Mouse (Mus musculus): Measurements from ENCODE around the gene Erf. TPM values are rescaled to one million over a fixed set of nuclear protein-coding genes. Genes with fewer than 3 reads are reported as not detected.
A peak's percentile ranks its signal among the peaks of the same experiment; 100 is the strongest.

Erf gene
- 10 to 100 TPM; 68.6 to 70.7 TPM for total RNA-seq (2021)
- long read RNA-seq, experiment 1, partial matches to known transcripts = 0 of 8 reads
- long read RNA-seq, experiment 1, other reads (novel, unspliced or antisense) = 8 of 8 reads
- long read RNA-seq, experiment 2, partial matches to known transcripts = 0 of 7 reads
- long read RNA-seq, experiment 2, other reads (novel, unspliced or antisense) = 7 of 7 reads

- peak; percentile 96 to 97 for DNase-seq (ENCODE audit: low spot score in 2 of 2)
- intact Hi-C loops (cut with DNase I) = no loop called here
Observed at GRCm38 (mm10) chr7:25250141-25250972, at the start of gene Erf. Erf (minus strand) TSS chr7:25250761.

DNA sequence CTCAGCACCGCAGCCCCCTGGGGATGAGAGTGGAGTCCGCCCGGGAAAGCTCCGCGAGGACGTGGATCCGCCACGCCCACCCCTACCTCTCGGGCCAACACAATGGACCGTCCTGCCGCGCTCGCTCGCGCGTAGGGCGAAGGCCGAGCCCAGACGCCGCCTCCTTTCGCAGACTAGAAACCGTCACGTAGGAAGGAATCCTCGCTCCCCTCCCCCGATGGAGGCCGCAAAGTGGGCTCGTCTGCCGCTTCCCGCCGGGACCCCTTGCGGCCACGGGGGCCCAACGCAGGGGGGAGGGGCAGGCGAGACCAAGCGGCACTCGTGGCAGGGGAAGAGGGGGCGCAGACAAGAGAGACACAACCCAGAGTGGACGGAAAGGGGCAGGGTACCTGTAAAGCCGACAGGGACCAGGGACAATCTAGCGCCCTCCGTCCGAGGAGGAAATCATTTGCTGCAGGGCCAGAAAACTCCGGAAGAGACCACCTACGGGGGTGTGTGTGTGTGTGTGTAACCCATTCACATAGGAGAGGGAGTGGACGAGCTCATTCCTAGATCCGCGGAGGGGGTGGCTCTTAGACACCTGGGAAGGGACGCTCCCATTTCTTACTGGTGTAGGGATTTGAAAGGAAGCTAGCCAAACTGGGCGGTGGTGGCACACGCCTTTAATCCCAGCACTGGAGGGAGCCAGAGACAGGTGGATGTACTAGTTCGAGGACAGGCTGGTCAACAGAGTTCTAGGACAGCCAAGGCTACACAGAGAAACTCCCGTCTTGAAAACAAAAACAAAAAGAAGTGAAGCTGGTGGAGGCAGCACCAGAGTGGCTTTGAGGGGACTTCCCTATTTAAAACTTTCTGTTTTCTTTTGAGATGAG is 47.1 kb upstream of the Erf start, which contains the start of gene Pafah1b3:
Gene Pafah1b3 (minus strand): TSS at position 533 of the 872 bp plus-strand sequence.
- intact Hi-C loops (cut with DNase I) = no loop called here

DNA sequence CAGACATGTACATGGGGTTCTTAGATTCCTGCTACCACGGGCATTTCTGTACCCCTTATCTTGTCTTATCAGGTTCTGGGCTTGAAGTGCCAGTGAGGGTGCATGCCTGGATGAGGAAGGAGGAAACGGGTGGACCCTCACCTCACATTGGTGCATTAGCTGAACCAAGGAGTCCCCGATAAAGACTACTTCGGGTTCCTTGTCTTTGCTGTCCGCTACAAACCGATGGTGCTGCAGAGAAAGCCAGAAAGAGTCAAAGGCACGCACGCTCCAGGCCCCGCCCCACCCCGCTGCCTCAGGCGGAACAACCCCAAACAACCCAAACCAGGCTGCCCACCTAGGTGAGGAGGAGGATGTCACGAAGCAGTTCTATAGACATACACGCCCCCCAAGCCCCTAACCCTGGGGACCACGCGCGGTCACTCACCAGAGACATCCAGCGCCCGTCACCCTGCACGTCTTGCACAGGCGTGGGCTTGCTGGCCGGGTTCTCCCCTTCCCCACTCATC is 46.4 kb upstream of the Erf start:
- intact Hi-C loops (cut with DNase I) = no loop called here
- DNase-seq (ENCODE audit: low spot score in 2 of 2) = no peak

More for the DNA sequence above, 47.1 kb upstream of the Erf start, which contains the start of gene Pafah1b3:
- DNase-seq (ENCODE audit: low spot score in 2 of 2) = peak; percentile 86 to 94

GRCm38 (mm10) chr7:25294960-25295722 is 44.6 kb upstream of the Erf start:
- DNase-seq (ENCODE audit: low spot score in 2 of 2) = no peak
- intact Hi-C loops (cut with DNase I) = no loop called here

- intact Hi-C loops (cut with DNase I) = no loop called here
- DNase-seq (ENCODE audit: low spot score in 2 of 2) = no peak
Observed at GRCm38 (mm10) chr7:25294495-25294894, 43.9 kb upstream of the Erf start.

DNA sequence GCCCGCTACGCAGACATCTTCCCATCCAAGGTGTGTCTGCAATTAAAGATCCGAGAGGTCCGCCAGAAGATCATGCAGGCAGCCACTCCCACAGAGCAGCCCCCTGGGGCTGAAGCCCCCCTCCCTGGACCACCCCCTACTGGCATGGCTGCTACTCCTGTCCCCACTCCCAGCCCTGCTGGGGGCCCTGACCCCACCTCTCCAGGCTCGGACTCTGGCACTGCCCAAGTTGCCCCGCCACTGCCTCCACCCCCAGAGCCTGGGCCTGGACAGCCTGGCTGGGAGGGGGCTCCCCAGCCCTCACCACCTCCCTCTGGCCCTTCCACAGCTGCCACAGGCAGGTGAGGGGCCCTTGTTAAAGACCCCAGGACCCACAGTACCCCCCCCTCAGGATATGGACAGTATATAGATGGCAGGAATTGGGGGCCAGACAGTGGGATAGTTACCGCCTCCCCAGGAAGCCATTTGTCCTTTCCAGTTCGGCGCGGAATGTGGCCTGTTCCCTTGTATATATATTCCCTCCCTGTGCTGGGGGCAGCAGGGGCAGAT is 42.7 kb upstream of the Erf start:
- DNase-seq (ENCODE audit: low spot score in 2 of 2) = no peak
- intact Hi-C loops (cut with DNase I) = no loop called here

DNA sequence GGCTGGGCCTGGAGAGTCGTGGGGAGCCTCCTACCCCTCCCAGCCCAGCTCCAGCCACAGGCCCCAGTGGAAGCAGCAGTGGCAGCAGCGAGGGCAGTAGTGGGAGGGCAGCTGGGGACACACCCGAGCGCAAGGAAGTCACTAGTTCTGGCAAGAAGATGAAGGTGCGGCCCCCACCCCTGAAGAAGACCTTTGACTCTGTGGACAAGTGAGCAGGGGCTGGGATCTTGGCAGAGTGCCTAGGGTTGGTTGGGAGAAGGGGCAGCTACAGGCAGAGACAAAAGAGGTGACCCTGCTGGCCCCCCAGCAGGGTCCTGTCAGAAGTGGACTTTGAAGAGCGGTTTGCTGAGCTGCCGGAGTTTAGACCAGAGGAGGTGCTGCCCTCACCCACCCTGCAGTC is 41.5 kb upstream of the Erf start:
- DNase-seq (ENCODE audit: low spot score in 2 of 2) = no peak

GRCm38 (mm10) chr7:25290911-25291310 is 40.4 kb upstream of the Erf start:
- intact Hi-C loops (cut with DNase I) = no loop called here
- DNase-seq (ENCODE audit: low spot score in 2 of 2) = no peak

More for the DNA sequence above, 41.5 kb upstream of the Erf start:
- intact Hi-C loops (cut with DNase I) = no loop called here

DNA sequence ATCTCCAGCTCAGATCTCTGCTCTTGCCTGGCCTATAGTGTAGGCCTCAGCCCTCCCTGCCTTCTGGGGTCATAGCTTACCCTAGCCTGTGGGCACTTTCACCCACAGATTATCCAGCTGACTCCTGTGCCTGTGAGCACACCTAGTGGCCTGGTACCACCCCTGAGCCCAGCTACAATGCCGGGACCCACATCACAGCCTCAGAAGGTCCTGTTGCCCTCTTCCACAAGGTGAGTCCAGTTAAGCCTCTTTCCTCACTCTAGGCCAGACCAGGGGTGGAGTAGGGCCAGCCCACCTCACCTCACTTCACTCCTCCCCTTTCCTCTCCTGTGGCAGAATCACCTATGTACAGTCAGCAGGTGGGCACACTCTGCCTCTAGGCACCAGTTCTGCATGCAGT is 39.9 kb upstream of the Erf start:
- intact Hi-C loops (cut with DNase I) = no loop called here
- no peak for DNase-seq (ENCODE audit: low spot score in 2 of 2)

- DNase-seq (ENCODE audit: low spot score in 2 of 2) = no peak
- intact Hi-C loops (cut with DNase I) = no loop called here
Observed at GRCm38 (mm10) chr7:25289925-25290324, 39.4 kb upstream of the Erf start.

DNA sequence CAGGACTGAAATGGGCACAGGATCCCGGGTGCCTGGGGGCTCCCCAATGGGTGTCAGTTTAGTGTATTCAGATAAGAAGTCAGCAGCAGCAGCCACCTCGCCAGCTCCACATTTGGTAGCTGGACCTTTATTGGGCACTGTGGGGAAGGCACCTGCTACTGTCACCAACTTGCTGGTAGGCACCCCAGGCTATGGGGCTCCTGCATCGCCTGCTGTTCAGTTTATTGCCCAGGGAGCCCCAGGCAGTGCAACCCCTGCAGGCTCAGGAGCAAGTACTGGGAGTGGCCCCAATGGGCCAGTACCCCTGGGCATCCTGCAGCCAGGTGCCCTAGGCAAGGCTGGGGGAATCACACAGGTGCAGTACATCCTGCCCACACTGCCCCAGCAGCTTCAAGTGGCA is 38.2 kb upstream of the Erf start:
- no peak for DNase-seq (ENCODE audit: low spot score in 2 of 2)
- intact Hi-C loops (cut with DNase I) = no loop called here

DNA sequence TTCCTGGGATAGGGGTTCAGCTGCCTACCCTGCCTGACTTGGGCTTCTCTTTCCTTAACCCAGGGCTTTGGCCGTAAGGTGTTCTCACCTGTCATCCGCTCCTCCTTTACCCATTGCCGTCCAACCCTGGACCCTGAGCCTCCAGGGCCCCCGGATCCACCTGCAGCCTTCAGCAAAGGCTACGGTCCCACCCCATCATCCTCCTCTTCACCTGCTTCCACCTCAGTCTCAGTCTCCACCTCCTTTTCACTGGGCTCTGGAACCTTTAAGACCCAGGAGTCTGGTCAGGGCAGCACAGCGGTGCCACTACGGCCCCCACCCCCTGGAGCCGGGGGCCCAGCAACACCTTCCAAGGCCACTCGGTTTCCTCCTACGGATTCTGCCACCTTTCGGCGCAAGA is 37.5 kb upstream of the Erf start:
- DNase-seq (ENCODE audit: low spot score in 2 of 2) = no peak

GRCm38 (mm10) chr7:25286989-25287388 is 36.4 kb upstream of the Erf start:
- DNase-seq (ENCODE audit: low spot score in 2 of 2) = no peak
- intact Hi-C loops (cut with DNase I) = no loop called here

More for the DNA sequence above, 37.5 kb upstream of the Erf start:
- intact Hi-C loops (cut with DNase I) = no loop called here

DNA sequence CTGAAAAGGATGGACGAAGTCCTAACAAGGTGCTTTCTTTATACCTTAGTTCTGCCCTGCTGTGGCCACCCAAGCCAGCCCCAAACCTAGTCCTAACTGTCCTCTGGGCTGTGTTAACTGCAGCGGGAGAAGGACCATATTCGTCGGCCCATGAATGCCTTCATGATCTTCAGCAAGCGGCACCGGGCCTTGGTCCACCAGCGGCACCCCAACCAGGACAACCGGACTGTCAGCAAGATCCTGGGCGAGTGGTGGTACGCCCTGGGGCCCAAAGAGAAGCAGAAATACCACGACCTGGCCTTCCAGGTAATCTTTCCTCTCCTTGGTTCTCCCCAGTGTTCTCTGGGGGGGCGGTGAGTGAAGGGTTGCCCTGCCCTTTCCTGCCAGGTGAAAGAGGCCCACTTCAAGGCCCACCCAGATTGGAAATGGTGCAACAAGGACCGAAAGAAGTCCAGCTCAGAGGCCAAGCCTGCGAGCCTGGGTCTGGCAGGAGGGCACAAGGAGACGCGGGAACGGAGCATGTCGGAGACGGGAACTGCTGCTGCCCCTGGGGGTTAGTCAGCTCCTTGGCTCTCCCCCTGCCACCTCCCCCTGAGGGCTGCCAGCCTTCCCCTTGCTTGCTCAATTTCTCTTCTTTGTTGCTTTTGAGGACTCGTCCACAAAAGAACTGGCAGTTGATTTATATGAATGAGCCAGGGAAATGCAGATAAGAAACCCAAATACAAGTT is 35.1 kb upstream of the Erf start:
- intact Hi-C loops (cut with DNase I) = no loop called here
- DNase-seq (ENCODE audit: low spot score in 2 of 2) = no peak

DNA sequence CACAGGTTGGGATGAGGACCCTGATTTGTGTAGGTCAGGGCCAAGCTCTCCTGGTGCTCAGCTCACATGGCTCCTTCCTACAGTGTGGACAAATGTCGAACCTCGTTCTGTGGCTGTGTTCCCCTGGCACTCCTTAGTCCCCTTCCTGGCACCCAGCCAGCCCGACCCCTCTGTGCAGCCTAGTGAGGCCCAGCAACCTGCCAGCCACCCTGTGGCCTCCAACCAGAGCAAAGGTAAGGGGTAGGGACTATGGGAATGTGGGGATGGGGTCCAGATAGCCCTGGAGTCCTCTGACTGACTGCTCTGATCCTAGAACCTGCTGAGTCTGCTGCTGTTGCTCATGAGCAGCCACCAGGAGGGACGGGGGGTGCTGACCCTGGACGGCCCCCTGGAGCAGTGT is 34.2 kb upstream of the Erf start:
- no peak for DNase-seq (ENCODE audit: low spot score in 2 of 2)
- intact Hi-C loops (cut with DNase I) = loop anchor here (5.0 kb wide), 1 partner anchor 33 kb away; the partner anchor contains the start of gene Megf8

DNA sequence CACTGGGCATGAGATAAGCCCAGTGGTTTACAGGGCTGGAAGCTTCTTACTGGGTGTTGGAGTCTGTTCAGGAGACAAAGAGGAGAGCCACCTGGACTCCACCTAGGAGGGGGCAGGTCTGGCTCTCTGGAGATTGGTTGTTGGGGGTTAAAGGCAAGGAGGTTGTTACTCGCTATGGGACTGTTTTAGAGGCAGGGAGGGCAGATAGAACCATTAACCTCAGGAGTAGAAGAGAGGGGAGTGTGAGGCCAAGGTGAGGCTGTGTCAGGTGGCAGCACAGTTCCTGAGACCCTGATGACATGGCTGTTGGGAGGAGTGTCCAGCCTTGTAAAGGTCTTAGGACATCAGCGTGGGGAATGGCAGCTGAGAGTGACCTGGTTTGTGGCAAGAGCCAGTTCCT is 33.6 kb upstream of the Erf start:
- DNase-seq (ENCODE audit: low spot score in 2 of 2) = no peak
- intact Hi-C loops (cut with DNase I) = loop anchor here (5.0 kb wide), 1 partner anchor 33 kb away; the partner anchor contains the start of gene Megf8

DNA sequence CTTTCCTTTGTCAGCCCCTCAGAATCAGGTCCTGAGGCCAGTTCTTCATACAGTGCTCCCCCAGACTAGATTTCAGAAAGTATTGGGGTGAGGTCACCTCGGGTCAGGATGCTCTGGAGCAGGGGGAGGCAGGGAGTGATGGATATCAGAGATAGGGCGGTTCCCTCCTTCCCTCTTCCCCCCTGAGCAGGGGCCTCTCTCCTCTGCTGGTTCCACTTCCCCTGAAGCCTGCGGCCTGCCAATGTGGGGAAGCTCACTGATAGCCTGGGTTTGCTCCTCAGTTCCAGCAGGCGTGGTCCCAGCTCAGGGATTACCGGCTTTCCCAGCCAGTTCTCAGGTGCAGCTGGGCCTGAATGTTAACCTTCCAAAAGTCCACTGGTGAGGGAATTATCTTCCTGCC is 33.1 kb upstream of the Erf start:
- no peak for DNase-seq (ENCODE audit: low spot score in 2 of 2)
- intact Hi-C loops (cut with DNase I) = loop anchor here (5.0 kb wide), 1 partner anchor 34 kb away; the partner anchor contains the start of gene Megf8

GRCm38 (mm10) chr7:25282731-25283211 is 32.2 kb upstream of the Erf start:
- peak in 1 of 2 experiments; percentile 55 for DNase-seq (ENCODE audit: low spot score in 2 of 2)
- intact Hi-C loops (cut with DNase I) = loop anchor here (5.0 kb wide), 1 partner anchor 35 kb away; the partner anchor contains the start of gene Megf8

Measured in left cerebral cortex, postnatal 14 days (tissue).